Mouse (Mus musculus) liver, embryonic 13.5 days (tissue): ENCODE results near the gene Eif2ak4. TPM values are rescaled to one million over a fixed set of nuclear protein-coding genes. Genes with fewer than 3 reads are reported as not detected.

Experiments used
- ATAC-seq: fragments of 200-750 bp; cut with Nextera tagmentation; 2 replicates; pipeline ENCODE4 v1.8.0; 2017; ENCODE audit warnings: low read depth, mild to moderate bottlenecking, moderate number of reproducible peaks, moderate library complexity
- DNase-seq: peaks from one replicate; pipeline ENCODE4 v3.0.0; 2022
- H3K27ac ChIP-seq: fragments of 300-500 bp; sonication (generic); 2 replicates; pipeline ENCODE4 v1.5.1; 2015; ENCODE audit warnings: moderate library complexity, mild to moderate bottlenecking, inconsistent platforms
- H3K27me3 ChIP-seq: fragments of 300-500 bp; sonication (generic); 2 replicates; pipeline ENCODE4 v1.6.1; 2015; ENCODE audit warnings: mild to moderate bottlenecking, inconsistent platforms
- H3K36me3 ChIP-seq: fragments of 300-500 bp; sonication (generic); 2 replicates; pipeline ENCODE4 v1.6.1; 2015; ENCODE audit warnings: mild to moderate bottlenecking, inconsistent platforms
- H3K4me1 ChIP-seq: fragments of 300-500 bp; sonication (generic); replicated peaks from 2 replicates; pipeline ENCODE4 v1.6.1; 2015; ENCODE audit warnings: inconsistent platforms
- H3K4me2 ChIP-seq: fragments of 300-500 bp; sonication (generic); 2 replicates; pipeline ENCODE4 v1.6.1; 2015; ENCODE audit warnings: inconsistent platforms, mild to moderate bottlenecking, moderate library complexity
- H3K4me3 ChIP-seq: fragments of 300-500 bp; sonication (generic); replicated peaks from 2 replicates; pipeline ENCODE4 v1.5.1; 2015; ENCODE audit warnings: mild to moderate bottlenecking, inconsistent platforms
- H3K9ac ChIP-seq: fragments of 300-500 bp; sonication (generic); 2 replicates; pipeline ENCODE4 v1.6.1; 2015; ENCODE audit warnings: mild to moderate bottlenecking, inconsistent platforms
- H3K9me3 ChIP-seq: fragments of 300-500 bp; sonication (generic); replicated peaks from 2 replicates; pipeline ENCODE4 v1.6.1; 2016; ENCODE audit warnings: inconsistent platforms
- WGBS: fragments of 180-500 bp; shearing (Covaris S2); methylation state at CpG from one replicate; pipeline ENCODE4 v1.1.7; 2015; ENCODE audit not compliant: insufficient replicate concordance; 5-methylcytosine and 5-hydroxymethylcytosine counted together
- polyA plus RNA-seq: library from polyadenylated mRNA; unstranded; fragments of >200 nt; fragmentation: Nextera tagmentation; extraction: Ambion mirVana; gene quantifications from 2 replicates; pipeline ENCODE4 v1.2.1, GENCODE M21; 2015

Eif2ak4 gene
- polyA plus RNA-seq, 1 experiment from 2014 or later: 4.6 TPM

GRCm38 (mm10) chr2:118511779-118512417, 123.5 kb downstream of the Eif2ak4 start:
- DNase-seq: no peak
- WGBS: 33% methylated on average over 11 of the region's 11 CpGs
- Histone ChIP-seq H3K36me3 (no peaks in the 10 kb centered on the region), H3K4me3 (no peak overlapping the region), H3K4me2 (no peak overlapping the region), H3K9me3 (no peaks in the 10 kb centered on the region), H3K27me3 (no peaks in the 10 kb centered on the region), H3K4me1 (0 out of 2 replicates have a peak, but pooled peaks cover 9% of the 10 kb centered on the region), H3K27ac (no peak overlapping the region), H3K9ac (no peak overlapping the region)
- ATAC-seq: no peak

GRCm38 (mm10) chr2:118512418-118513377, 124.3 kb downstream of the Eif2ak4 start:
- ATAC-seq (no peak), DNase-seq (no peak)
- WGBS: 62% methylated on average over 16 of the region's 16 CpGs
- no peak overlapping the region for H3K27ac ChIP-seq
- no peaks in the 10 kb centered on the region for H3K9me3 ChIP-seq
- no peak overlapping the region for H3K4me3 ChIP-seq
- no peak overlapping the region for H3K4me2 ChIP-seq
- no peaks in the 10 kb centered on the region for H3K36me3 ChIP-seq
- no peak overlapping the region for H3K9ac ChIP-seq
- 0 out of 2 replicates have a peak, but pooled peaks cover 9% of the 10 kb centered on the region for H3K4me1 ChIP-seq
- H3K27me3 ChIP-seq: no peaks in the 10 kb centered on the region

GRCm38 (mm10) chr2:118520042-118520933, 131.9 kb downstream of the Eif2ak4 start:
- WGBS: 31% methylated on average over 9 of the region's 9 CpGs
- Histone ChIP-seq H3K4me2 (no peak overlapping the region), H3K9ac (no peak overlapping the region), H3K36me3 (no peaks in the 10 kb centered on the region), H3K9me3 (no peaks in the 10 kb centered on the region), H3K27ac (peak overlapping the region; percentile 1; the same call in 1 of the 2 replicates), H3K4me1 (peaks cover 32% of the 10 kb centered on the region), H3K27me3 (no peaks in the 10 kb centered on the region), H3K4me3 (no peak overlapping the region)
- DNase-seq (no peak), ATAC-seq (peak; percentile 65; the same call in 1 of the 2 replicates)

- H3K27me3 ChIP-seq: no peaks in the 10 kb centered on the region
- no peak overlapping the region for H3K27ac ChIP-seq
- no peaks in the 10 kb centered on the region for H3K36me3 ChIP-seq
- ATAC-seq (no peak), DNase-seq (no peak)
- no peak overlapping the region for H3K4me2 ChIP-seq
- no peak overlapping the region for H3K9ac ChIP-seq
- peaks cover 32% of the 10 kb centered on the region for H3K4me1 ChIP-seq
- WGBS: 4% methylated on average over 2 of the region's 2 CpGs
- no peak overlapping the region for H3K4me3 ChIP-seq
- no peaks in the 10 kb centered on the region for H3K9me3 ChIP-seq
These were observed 133.8 kb downstream of the Eif2ak4 start for GRCm38 (mm10) chr2:118522265-118522664.

GRCm38 (mm10) chr2:118523163-118523730, 134.8 kb downstream of the Eif2ak4 start:
- Histone ChIP-seq H3K36me3 (no peaks in the 10 kb centered on the region), H3K4me1 (peaks cover 32% of the 10 kb centered on the region), H3K4me2 (no peak overlapping the region), H3K27ac (no peak overlapping the region), H3K27me3 (no peaks in the 10 kb centered on the region), H3K9me3 (no peaks in the 10 kb centered on the region), H3K4me3 (no peak overlapping the region), H3K9ac (no peak overlapping the region)
- no peak for DNase-seq
- no peak for ATAC-seq
- WGBS: 44% methylated on average over 5 of the region's 5 CpGs

GRCm38 (mm10) chr2:118524811-118525210, 136.4 kb downstream of the Eif2ak4 start:
- ATAC-seq (no peak), DNase-seq (no peak)
- no peak overlapping the region for H3K27ac ChIP-seq
- H3K27me3 ChIP-seq: no peaks in the 10 kb centered on the region
- no peak overlapping the region for H3K4me2 ChIP-seq
- no peaks in the 10 kb centered on the region for H3K9me3 ChIP-seq
- no peaks in the 10 kb centered on the region for H3K36me3 ChIP-seq
- H3K9ac ChIP-seq: no peak overlapping the region
- H3K4me3 ChIP-seq: no peak overlapping the region
- H3K4me1 ChIP-seq: peaks cover 31% of the 10 kb centered on the region
- WGBS: 59% methylated on average over 3 of the region's 3 CpGs

Other genes starting within 250 kb of the Eif2ak4 start
- 0.13 and 0.16 TPM in 2 replicates for gene Fsip1, start 131.7 kb upstream of the Eif2ak4 start, polyA plus RNA-seq
- gene Gpr176, start 15.2 kb upstream of the Eif2ak4 start, polyA plus RNA-seq: 0.38 TPM in 2 replicates
- 120 and 130 TPM in 2 replicates for gene Srp14, start 91.1 kb downstream of the Eif2ak4 start, polyA plus RNA-seq
- gene Bmf, start 161.1 kb downstream of the Eif2ak4 start, polyA plus RNA-seq: 0.27 and 0.75 TPM in 2 replicates
- 47.8 and 58.8 TPM in 2 replicates for gene Bub1b, start 209.6 kb downstream of the Eif2ak4 start, polyA plus RNA-seq